ENCODE assay signal across 8 mouse cellular contexts in genomic region chr19:7103993-7104401, GRCm38 (mm10). TPM values are rescaled to one million over a fixed set of nuclear protein-coding genes. Genes with fewer than 3 reads are reported as not detected.
DNase-seq lines count a peak whose midpoint lies in the region; ATAC-seq lines count a peak whose summit lies in the region.

No protein-coding gene starts in this region.

- no peak overlapping the region; the same call in 1 of the 2 replicates for H3K4me2 ChIP-seq in forebrain, embryonic 16.5 days (ENCODE audit: low read length)
- peak overlapping the region; percentile 33 for H3K4me2 ChIP-seq in hindbrain, embryonic 16.5 days (ENCODE audit: low read length)
- peak overlapping the region; percentile 32 for H3K4me2 ChIP-seq in midbrain, embryonic 12.5 days (replicated peaks)

- ATAC-seq in forebrain, embryonic 16.5 days: 0 out of 2 replicates have a peak, but pooled peaks have one; percentile 29
- peak; percentile 31 for ATAC-seq in hindbrain, embryonic 16.5 days
- peak; percentile 72 for ATAC-seq in midbrain, embryonic 12.5 days (ENCODE audit: low FRiP score, low read depth)

- no peaks in the 10 kb centered on the region for H3K27me3 ChIP-seq in forebrain, embryonic 16.5 days (replicated peaks; ENCODE audit: control insufficient read depth, insufficient read depth, low read length)
- H3K27me3 ChIP-seq in hindbrain, embryonic 16.5 days (replicated peaks; ENCODE audit: control insufficient read depth, insufficient read depth, low read length): no peaks in the 10 kb centered on the region
- peaks cover 66% of the 10 kb centered on the region for H3K27me3 ChIP-seq in midbrain, embryonic 12.5 days

- 30% methylated on average over 19 of the region's 19 CpGs for WGBS in forebrain, embryonic 16.5 days
- WGBS in hindbrain, embryonic 16.5 days: 20% methylated on average over 19 of the region's 19 CpGs
- 9% methylated on average over 19 of the region's 19 CpGs for WGBS in midbrain, embryonic 12.5 days

- H3K9me3 ChIP-seq in forebrain, embryonic 16.5 days (ENCODE audit: control insufficient read depth, low read length): no peaks in the 10 kb centered on the region
- no peaks in the 10 kb centered on the region for H3K9me3 ChIP-seq in hindbrain, embryonic 16.5 days (ENCODE audit: control insufficient read depth, low read length)
- H3K9me3 ChIP-seq in midbrain, embryonic 12.5 days: no peaks in the 10 kb centered on the region

- H3K4me3 ChIP-seq in forebrain, embryonic 16.5 days (replicated peaks; ENCODE audit: low read length): no peak overlapping the region
- H3K4me3 ChIP-seq in hindbrain, embryonic 16.5 days (ENCODE audit: low read length): no peak overlapping the region
- no peak overlapping the region for H3K4me3 ChIP-seq in midbrain, embryonic 12.5 days

- peaks cover 42% of the 10 kb centered on the region for H3K4me1 ChIP-seq in forebrain, embryonic 16.5 days (replicated peaks; ENCODE audit: control insufficient read depth, insufficient read depth, low read length)
- peaks cover 37% of the 10 kb centered on the region for H3K4me1 ChIP-seq in hindbrain, embryonic 16.5 days (ENCODE audit: control insufficient read depth, insufficient read depth, low read depth, low read length)
- peaks cover 55% of the 10 kb centered on the region for H3K4me1 ChIP-seq in midbrain, embryonic 12.5 days

- DNase-seq in heart, adult 18-20 months: peak; percentile 53
- DNase-seq in heart, adult 8-10 months (ENCODE audit: low spot score): no peak
- DNase-seq in layer of hippocampus, adult 8-10 months (ENCODE audit: low spot score in 2 of 2): no peak
- no peak for DNase-seq in frontal cortex, postnatal 14 days (ENCODE audit: low spot score in 2 of 2)
- DNase-seq in cerebellum, postnatal 14 days: no peak

- H3K9ac ChIP-seq in forebrain, embryonic 16.5 days (replicated peaks; ENCODE audit: low read depth, low read length): peak overlapping the region; percentile 33
- peak overlapping the region; percentile 42; the same call in 1 of the 2 replicates for H3K9ac ChIP-seq in hindbrain, embryonic 16.5 days (ENCODE audit: low read depth, low read length)
- H3K9ac ChIP-seq in midbrain, embryonic 12.5 days (replicated peaks): 0 out of 2 replicates have a peak overlapping the region, but pooled peaks have one; percentile 32

- no peaks in the 10 kb centered on the region for H3K36me3 ChIP-seq in forebrain, embryonic 16.5 days (ENCODE audit: control insufficient read depth, insufficient read depth)
- no peaks in the 10 kb centered on the region for H3K36me3 ChIP-seq in hindbrain, embryonic 16.5 days (ENCODE audit: control insufficient read depth, insufficient read depth, low read length)
- H3K36me3 ChIP-seq in midbrain, embryonic 12.5 days: no peaks in the 10 kb centered on the region

- no peak overlapping the region for H3K27ac ChIP-seq in forebrain, embryonic 16.5 days (ENCODE audit: low read length)
- H3K27ac ChIP-seq in hindbrain, embryonic 16.5 days (ENCODE audit: low read depth, low read length): peak overlapping the region; percentile 6; the same call in 1 of the 2 replicates
- H3K27ac ChIP-seq in midbrain, embryonic 12.5 days (replicated peaks): peak overlapping the region; percentile 63

RNA-seq across cellular contexts. Expression of gene Flrt1, which starts 1.5 kb away (rescaled TPM):
- total RNA-seq in heart, adult 18-20 months (2021): 1 to 10 TPM in 1 of 2 experiments, under 1 TPM in 1; 0.82 to 1.4 TPM
- 1 to 10 TPM in 3 of 4 experiments, under 1 TPM in 1; 0.92 to 2.0 (median 1.4) TPM for total RNA-seq in heart, adult 8-10 months (2022)
- polyA plus RNA-seq in forebrain, embryonic 16.5 days (2015; fragmentation: Nextera tagmentation; extraction: Ambion mirVana): 13.8 and 16.1 TPM in 2 replicates
- polyA plus RNA-seq in hindbrain, embryonic 16.5 days (2015; fragmentation: Nextera tagmentation; extraction: Ambion mirVana): 8.8 and 11.3 TPM in 2 replicates
- 8.0 and 8.2 TPM in 2 replicates for polyA plus RNA-seq in midbrain, embryonic 12.5 days (2016; fragmentation: Nextera tagmentation; extraction: Ambion mirVana)
- total RNA-seq in layer of hippocampus, adult 8-10 months (2022): 10 to 100 TPM; 18.9 to 23.5 (median 21.5) TPM

RNA-seq across cellular contexts. Expression of gene Macrod1, which starts 47.4 kb away (rescaled TPM):
- total RNA-seq in heart, adult 18-20 months (2021): 100 to 1,000 TPM; 303 to 332 TPM
- total RNA-seq in heart, adult 8-10 months (2022): 100 to 1,000 TPM; 318 to 340 (median 328) TPM
- polyA plus RNA-seq in forebrain, embryonic 16.5 days (2015; fragmentation: Nextera tagmentation; extraction: Ambion mirVana): 4.0 and 5.3 TPM in 2 replicates
- polyA plus RNA-seq in hindbrain, embryonic 16.5 days (2015; fragmentation: Nextera tagmentation; extraction: Ambion mirVana): 6.3 and 7.1 TPM in 2 replicates
- polyA plus RNA-seq in midbrain, embryonic 12.5 days (2016; fragmentation: Nextera tagmentation; extraction: Ambion mirVana): 3.0 and 3.3 TPM in 2 replicates
- 10 to 100 TPM; 19.2 to 21.4 (median 20.1) TPM for total RNA-seq in layer of hippocampus, adult 8-10 months (2022)

Comparison
In these comparisons a context has a peak if more than half of its experiments do, and no peak if none do; other contexts are left out.
1. DNase-seq: peak in heart, adult 18-20 months (2 of 2); none in heart, adult 8-10 months (single experiment), layer of hippocampus, adult 8-10 months (0 of 2), frontal cortex, postnatal 14 days (0 of 2) and cerebellum, postnatal 14 days (0 of 2).
2. RNA of gene Flrt1, which starts 1.5 kb away (total RNA-seq): 18.9 to 23.5 TPM in layer of hippocampus, adult 8-10 months; 0.92 to 2.0 TPM in heart, adult 8-10 months and 0.82 to 1.4 TPM in heart, adult 18-20 months; every median in the first group is over 4 times any median in the second.
3. RNA of gene Macrod1, which starts 47.4 kb away (total RNA-seq): 318 to 340 TPM in heart, adult 8-10 months and 303 to 332 TPM in heart, adult 18-20 months; 19.2 to 21.4 TPM in layer of hippocampus, adult 8-10 months; every median in the first group is over 10 times any median in the second.
4. Peak in every context shown above with its lines, with median percentiles within 50 percentile points of each other: ATAC-seq and H3K9ac ChIP-seq.